Mouse (Mus musculus): ENCODE data around the gene Stpg4. TPM values are rescaled to one million over a fixed set of nuclear protein-coding genes. Genes with fewer than 3 reads are reported as not detected.

Gene Stpg4
- total and polyA plus RNA-seq, 2 experiments from 2014 or later = not detected

DNA sequence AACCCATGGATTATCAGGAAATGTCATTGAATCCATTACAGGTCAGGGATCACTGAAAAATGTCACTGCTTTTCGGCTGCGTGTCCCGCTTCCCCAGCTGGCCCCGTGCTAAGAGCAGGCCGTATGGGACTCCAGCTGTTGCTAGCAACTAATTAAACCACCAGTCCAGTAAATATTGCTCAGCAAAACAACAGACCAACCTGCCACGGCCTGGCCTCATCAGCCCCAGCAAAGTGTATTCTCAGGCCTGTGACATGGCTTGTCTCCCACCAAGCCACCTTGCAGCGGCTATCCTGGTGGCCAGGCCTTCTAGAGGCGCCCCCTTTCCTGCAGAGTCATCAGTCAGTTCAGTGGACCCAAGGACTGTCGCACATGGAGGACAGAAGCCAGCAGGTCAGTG lies 78.0 kb downstream of the Stpg4 start:
- H3K27me3 ChIP-seq (ENCODE audit: control insufficient read depth, insufficient read depth, low read length) = no peaks in the 10 kb centered on the region
- H3K36me3 ChIP-seq (replicated peaks; ENCODE audit: control insufficient read depth, insufficient read depth, low read length) = no peaks in the 10 kb centered on the region
- ATAC-seq (ENCODE audit: insufficient read depth, low read depth) (no peak), DNase-seq (ENCODE audit: low spot score) (no peak)
- TF ChIP-seq CTCF (IDR thresholded peaks at IDR 0.05; ENCODE audit: low read depth) (no peak), EP300 (IDR thresholded peaks at IDR 0.05; ENCODE audit: low read depth) (no peak)
- H3K9ac ChIP-seq (replicated peaks; ENCODE audit: low read depth, low read length) = no peak overlapping the region
- 96% methylated on average over 9 of the region's 9 CpGs for WGBS
- H3K27ac ChIP-seq (ENCODE audit: low read depth) = no peak overlapping the region
- H3K4me3 ChIP-seq (ENCODE audit: low read depth, low read length) = no peak overlapping the region
- H3K4me2 ChIP-seq (ENCODE audit: low read depth, low read length) = no peak overlapping the region
- no peaks in the 10 kb centered on the region for H3K9me3 ChIP-seq (replicated peaks; ENCODE audit: control insufficient read depth, low read length)
- H3K4me1 ChIP-seq (ENCODE audit: control insufficient read depth, insufficient read depth) = peaks cover 19% of the 10 kb centered on the region

DNA sequence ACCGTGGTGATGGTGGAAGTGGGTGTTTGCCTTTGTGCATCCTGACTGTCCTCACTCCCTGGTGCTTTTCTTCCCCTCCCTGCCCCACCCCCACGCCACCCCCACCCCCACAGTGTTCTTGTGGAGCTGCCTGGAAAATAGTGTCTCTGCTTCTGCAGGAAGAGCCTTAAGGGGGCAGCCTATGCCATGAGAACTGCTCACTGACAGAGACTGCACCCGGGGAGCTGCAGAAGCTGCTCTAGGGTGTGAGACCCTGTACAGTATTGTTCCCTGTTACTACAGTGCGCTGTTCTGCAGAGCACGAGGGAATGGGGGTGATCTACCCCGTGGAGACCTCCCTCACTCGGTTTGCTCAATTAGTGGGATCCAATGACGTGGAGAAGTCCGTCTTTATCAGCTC lies 78.5 kb downstream of the Stpg4 start:
- Histone ChIP-seq H3K27ac (ENCODE audit: low read depth) (no peak overlapping the region), H3K4me1 (ENCODE audit: control insufficient read depth, insufficient read depth) (peaks cover 19% of the 10 kb centered on the region)
- ATAC-seq (ENCODE audit: insufficient read depth, low read depth) = no peak

DNA sequence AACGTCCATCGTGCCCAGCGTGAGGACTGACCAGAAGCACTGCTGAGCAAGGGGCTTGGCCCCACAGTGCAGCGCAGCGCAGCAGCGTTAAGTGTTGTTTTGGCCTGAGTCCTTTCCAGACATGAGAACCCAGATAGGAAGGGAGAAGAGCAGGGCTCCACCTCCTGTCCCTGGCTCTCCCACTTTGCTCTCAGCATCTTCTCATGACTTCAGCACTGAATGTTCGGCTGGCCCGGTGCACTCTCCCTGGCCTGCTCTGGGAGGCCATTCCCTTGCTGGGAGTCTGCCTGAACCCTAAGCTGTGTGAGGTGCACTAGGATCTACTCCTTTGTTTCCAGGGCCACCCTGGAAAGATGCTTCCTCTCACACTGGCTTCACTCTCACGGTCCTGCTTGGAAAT lies 79.2 kb downstream of the Stpg4 start:
- Histone ChIP-seq H3K4me3 (ENCODE audit: low read depth, low read length) (no peak overlapping the region), H3K36me3 (replicated peaks; ENCODE audit: control insufficient read depth, insufficient read depth, low read length) (no peaks in the 10 kb centered on the region), H3K27ac (ENCODE audit: low read depth) (no peak overlapping the region), H3K4me2 (ENCODE audit: low read depth, low read length) (no peak overlapping the region), H3K4me1 (ENCODE audit: control insufficient read depth, insufficient read depth) (peaks cover 19% of the 10 kb centered on the region), H3K9ac (replicated peaks; ENCODE audit: low read depth, low read length) (no peak overlapping the region), H3K9me3 (replicated peaks; ENCODE audit: control insufficient read depth, low read length) (no peaks in the 10 kb centered on the region), H3K27me3 (ENCODE audit: control insufficient read depth, insufficient read depth, low read length) (no peaks in the 10 kb centered on the region)
- 37% methylated on average over 9 of the region's 9 CpGs for WGBS
- no peak for DNase-seq (ENCODE audit: low spot score)
- TF ChIP-seq EP300 (IDR thresholded peaks at IDR 0.05; ENCODE audit: low read depth) = no peak
- no peak for ATAC-seq (ENCODE audit: insufficient read depth, low read depth)

More for the DNA sequence above, 78.5 kb downstream of the Stpg4 start:
- Histone ChIP-seq H3K9ac (replicated peaks; ENCODE audit: low read depth, low read length) (no peak overlapping the region), H3K4me2 (ENCODE audit: low read depth, low read length) (no peak overlapping the region), H3K36me3 (replicated peaks; ENCODE audit: control insufficient read depth, insufficient read depth, low read length) (no peaks in the 10 kb centered on the region), H3K27me3 (ENCODE audit: control insufficient read depth, insufficient read depth, low read length) (no peaks in the 10 kb centered on the region), H3K4me3 (ENCODE audit: low read depth, low read length) (no peak overlapping the region), H3K9me3 (replicated peaks; ENCODE audit: control insufficient read depth, low read length) (no peaks in the 10 kb centered on the region)
- WGBS = 49% methylated on average over 9 of the region's 9 CpGs
- TF ChIP-seq CTCF (IDR thresholded peaks at IDR 0.05; ENCODE audit: low read depth) (no peak), EP300 (IDR thresholded peaks at IDR 0.05; ENCODE audit: low read depth) (no peak)
- DNase-seq (ENCODE audit: low spot score) = no peak

DNA sequence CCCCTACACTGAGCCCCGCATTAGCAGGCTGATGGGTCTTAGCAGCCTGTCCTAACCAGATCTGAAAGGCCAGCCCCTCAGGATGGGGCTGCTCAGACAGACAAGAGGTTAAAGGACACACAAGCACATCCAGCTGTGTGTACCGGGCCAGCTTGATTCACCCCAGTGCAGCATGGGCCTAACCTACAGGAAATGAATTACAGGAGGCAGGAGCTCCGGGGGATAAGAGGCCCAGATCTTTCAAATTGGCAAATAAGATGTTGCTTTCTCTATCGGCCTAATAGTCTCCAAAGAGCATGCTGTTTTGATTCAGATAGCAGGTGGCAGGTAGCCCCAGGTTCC lies 82.3 kb downstream of the Stpg4 start:
- Histone ChIP-seq H3K4me1 (ENCODE audit: control insufficient read depth, insufficient read depth) (no peaks in the 10 kb centered on the region), H3K27me3 (ENCODE audit: control insufficient read depth, insufficient read depth, low read length) (no peaks in the 10 kb centered on the region), H3K4me3 (ENCODE audit: low read depth, low read length) (no peak overlapping the region), H3K36me3 (replicated peaks; ENCODE audit: control insufficient read depth, insufficient read depth, low read length) (no peaks in the 10 kb centered on the region), H3K27ac (ENCODE audit: low read depth) (no peak overlapping the region), H3K9me3 (replicated peaks; ENCODE audit: control insufficient read depth, low read length) (no peaks in the 10 kb centered on the region), H3K4me2 (ENCODE audit: low read depth, low read length) (no peak overlapping the region), H3K9ac (replicated peaks; ENCODE audit: low read depth, low read length) (no peak overlapping the region)
- ATAC-seq (ENCODE audit: insufficient read depth, low read depth) (no peak), DNase-seq (ENCODE audit: low spot score) (no peak)
- TF ChIP-seq CTCF (IDR thresholded peaks at IDR 0.05; ENCODE audit: low read depth) = no peak
- no peak for TF ChIP-seq EP300 (IDR thresholded peaks at IDR 0.05; ENCODE audit: low read depth)
- 69% methylated on average over 4 of the region's 4 CpGs for WGBS

DNA sequence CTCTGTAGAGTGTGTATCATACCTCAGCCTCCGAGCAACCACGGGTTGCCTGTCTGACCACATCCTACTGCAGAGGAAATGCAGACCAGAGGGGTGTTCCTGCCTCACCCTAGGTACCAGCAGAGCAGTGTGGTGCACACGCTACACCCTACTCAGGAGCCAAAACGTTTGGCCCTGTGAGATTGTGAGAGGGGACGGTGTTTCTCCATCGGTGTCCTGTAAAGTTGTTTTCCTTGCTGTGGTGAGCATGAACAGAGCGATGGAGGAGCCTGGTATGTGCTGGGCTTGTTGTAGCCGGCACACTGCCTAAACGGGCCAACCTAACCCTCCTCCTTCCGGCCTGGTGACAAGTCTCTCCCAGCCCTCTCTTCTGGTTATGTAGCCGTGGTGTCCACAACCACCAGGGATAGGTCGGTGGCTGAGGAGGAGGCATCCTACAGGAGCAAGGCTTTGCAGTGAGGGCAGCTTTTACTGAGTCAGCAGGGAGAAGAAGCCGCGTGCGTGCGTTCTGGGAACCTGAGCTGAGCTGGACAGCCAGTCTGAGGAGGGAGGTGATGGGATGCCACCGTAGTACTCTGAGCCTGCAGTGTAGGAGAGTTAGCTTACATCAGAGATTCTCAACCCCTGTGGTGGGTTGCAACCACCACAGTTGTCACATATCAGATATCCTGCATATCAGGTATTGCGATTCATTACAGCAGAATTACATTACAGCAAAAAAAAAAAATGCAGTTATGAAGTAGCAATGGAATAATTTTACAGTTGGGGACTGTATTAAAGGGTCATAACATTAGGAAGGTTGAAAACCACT lies 82.9 kb downstream of the Stpg4 start:
- no peak overlapping the region for H3K4me2 ChIP-seq (ENCODE audit: low read depth, low read length)
- DNase-seq (ENCODE audit: low spot score) (no peak), ATAC-seq (ENCODE audit: insufficient read depth, low read depth) (no peak)
- H3K36me3 ChIP-seq (replicated peaks; ENCODE audit: control insufficient read depth, insufficient read depth, low read length) = no peaks in the 10 kb centered on the region
- no peak overlapping the region for H3K27ac ChIP-seq (ENCODE audit: low read depth)
- H3K4me1 ChIP-seq (ENCODE audit: control insufficient read depth, insufficient read depth) = no peaks in the 10 kb centered on the region
- TF ChIP-seq CTCF (IDR thresholded peaks at IDR 0.05; ENCODE audit: low read depth) (no peak), EP300 (IDR thresholded peaks at IDR 0.05; ENCODE audit: low read depth) (no peak)
- 67% methylated on average over 18 of the region's 18 CpGs for WGBS
- no peaks in the 10 kb centered on the region for H3K27me3 ChIP-seq (ENCODE audit: control insufficient read depth, insufficient read depth, low read length)
- H3K4me3 ChIP-seq (ENCODE audit: low read depth, low read length) = no peak overlapping the region
- H3K9ac ChIP-seq (replicated peaks; ENCODE audit: low read depth, low read length) = no peak overlapping the region
- H3K9me3 ChIP-seq (replicated peaks; ENCODE audit: control insufficient read depth, low read length) = no peaks in the 10 kb centered on the region
